Mouse (Mus musculus): ENCODE data around the gene Them4. TPM values are rescaled to one million over a fixed set of nuclear protein-coding genes. Genes with fewer than 3 reads are reported as not detected.

Them4 gene
- polyA plus RNA-seq, 1 experiment from 2014 or later = 20.2 TPM

DNA sequence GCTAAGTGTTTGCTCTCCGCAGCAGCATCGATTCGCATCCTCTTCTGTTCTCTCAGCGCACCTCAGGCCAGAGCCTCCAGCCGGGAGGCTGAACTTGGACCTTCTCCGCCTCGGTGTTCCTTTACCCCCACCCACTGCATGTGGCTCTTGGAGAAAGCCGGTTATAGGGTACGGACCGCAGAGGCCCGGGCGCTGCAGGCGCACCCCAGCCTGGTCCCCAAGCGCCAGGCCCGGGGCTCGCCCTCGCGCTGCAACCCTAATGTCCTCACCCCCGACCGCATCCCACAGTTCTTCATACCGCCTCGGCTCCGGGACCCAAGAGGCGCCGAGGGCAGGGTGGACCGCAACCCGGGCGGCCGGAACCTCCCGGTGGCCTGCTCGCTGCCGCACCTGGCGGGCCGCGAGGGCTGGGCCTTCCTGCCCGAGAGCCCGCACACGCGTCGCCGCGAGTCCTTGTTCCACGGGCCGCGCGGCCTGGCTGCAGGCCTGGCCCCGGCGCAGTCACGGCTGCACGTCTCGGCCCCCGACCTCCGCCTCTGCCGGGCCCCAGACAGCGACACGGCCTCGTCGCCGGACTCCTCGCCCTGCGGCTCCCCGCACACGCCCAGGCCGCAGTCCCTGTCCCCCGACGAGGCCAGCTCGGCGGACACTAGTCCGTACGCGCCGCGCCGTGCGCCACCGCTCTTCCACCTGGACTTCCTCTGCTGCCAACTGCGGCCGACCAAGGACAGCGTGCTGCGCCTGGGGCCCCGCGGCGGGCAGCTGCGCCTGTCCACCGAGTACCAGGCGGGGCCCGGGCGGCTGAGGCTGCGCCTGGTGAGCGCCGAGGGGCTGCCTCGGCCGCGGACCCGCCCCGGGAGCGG lies 53.6 kb downstream of the Them4 start:
- ATAC-seq (replicated peaks; ENCODE audit: low FRiP score, low read depth) (peak; percentile 57), DNase-seq (ENCODE audit: low spot score) (peak; percentile 49)
- Histone ChIP-seq H3K27me3 (ENCODE audit: insufficient read depth, low read length) (peaks cover 10% of the 10 kb centered on the region; the same call in 1 of the 2 replicates), H3K27ac (no peak overlapping the region), H3K9me3 (replicated peaks; ENCODE audit: low read length) (no peaks in the 10 kb centered on the region), H3K4me2 (ENCODE audit: low read length) (peak overlapping the region; percentile 93), H3K36me3 (ENCODE audit: insufficient read depth, low read length) (no peaks in the 10 kb centered on the region), H3K4me3 (replicated peaks; ENCODE audit: low read depth, low read length) (peak overlapping the region; percentile 47), H3K9ac (ENCODE audit: low read depth, low read length) (peak overlapping the region; percentile 70), H3K4me1 (replicated peaks; ENCODE audit: insufficient read depth, low read length) (peaks cover 12% of the 10 kb centered on the region; the same call in 1 of the 2 replicates)
- WGBS = 5% methylated on average over 95 of the region's 97 CpGs
- TF ChIP-seq CTCF (IDR thresholded peaks at IDR 0.05; ENCODE audit: low read depth) = no peak

DNA sequence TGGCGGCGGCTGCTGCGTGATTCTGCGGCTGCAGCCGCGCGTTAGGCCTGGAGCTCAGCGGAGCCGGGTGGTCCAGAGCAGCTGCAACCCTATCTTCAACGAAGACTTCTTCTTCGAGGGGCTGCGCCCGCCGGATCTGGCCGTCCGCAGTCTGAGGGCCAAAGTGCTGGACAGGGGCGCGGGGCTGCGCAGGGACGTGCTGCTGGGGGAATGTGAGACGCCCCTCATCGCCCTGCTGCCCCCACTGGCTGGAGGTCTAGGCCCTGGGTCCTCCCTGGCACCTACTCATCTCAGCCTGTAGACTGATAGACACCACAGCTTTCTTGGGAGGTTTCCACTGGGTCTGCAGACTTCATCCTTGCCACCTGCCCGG lies 54.3 kb downstream of the Them4 start:
- H3K4me2 ChIP-seq (ENCODE audit: low read length) = peak overlapping the region; percentile 93
- no peak for TF ChIP-seq CTCF (IDR thresholded peaks at IDR 0.05; ENCODE audit: low read depth)
- H3K27ac ChIP-seq = no peak overlapping the region
- H3K4me1 ChIP-seq (replicated peaks; ENCODE audit: insufficient read depth, low read length) = peaks cover 12% of the 10 kb centered on the region; the same call in 1 of the 2 replicates
- DNase-seq (ENCODE audit: low spot score) (no peak), ATAC-seq (replicated peaks; ENCODE audit: low FRiP score, low read depth) (peak; percentile 9; the same call in 1 of the 2 replicates)
- H3K9me3 ChIP-seq (replicated peaks; ENCODE audit: low read length) = no peaks in the 10 kb centered on the region
- H3K4me3 ChIP-seq (replicated peaks; ENCODE audit: low read depth, low read length) = peak overlapping the region; percentile 47
- peaks cover 10% of the 10 kb centered on the region; the same call in 1 of the 2 replicates for H3K27me3 ChIP-seq (ENCODE audit: insufficient read depth, low read length)
- peak overlapping the region; percentile 70 for H3K9ac ChIP-seq (ENCODE audit: low read depth, low read length)
- H3K36me3 ChIP-seq (ENCODE audit: insufficient read depth, low read length) = no peaks in the 10 kb centered on the region
- 5% methylated on average over 16 of the region's 23 CpGs for WGBS

DNA sequence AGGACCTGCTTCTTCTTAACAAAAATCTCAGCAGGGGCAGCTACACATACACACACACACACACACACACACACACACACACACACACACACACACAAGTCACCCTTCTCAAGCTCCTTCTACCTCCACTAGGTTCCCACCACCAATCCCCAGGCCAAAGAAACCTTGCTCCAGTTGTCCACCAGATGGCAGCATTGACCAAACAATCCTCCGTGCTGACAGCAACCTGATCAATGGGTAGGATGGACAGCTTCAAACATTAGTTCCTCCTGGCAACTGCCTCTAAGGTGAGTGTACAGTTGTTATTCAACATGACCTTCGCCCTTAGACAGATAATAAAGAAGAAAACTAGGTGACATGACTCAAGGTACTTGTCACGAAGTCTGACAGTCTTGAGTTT lies 56.9 kb downstream of the Them4 start:
- Histone ChIP-seq H3K4me1 (replicated peaks; ENCODE audit: insufficient read depth, low read length) (peaks cover 12% of the 10 kb centered on the region; the same call in 1 of the 2 replicates), H3K27ac (no peak overlapping the region), H3K4me2 (ENCODE audit: low read length) (no peak overlapping the region), H3K4me3 (replicated peaks; ENCODE audit: low read depth, low read length) (no peak overlapping the region), H3K9me3 (replicated peaks; ENCODE audit: low read length) (no peaks in the 10 kb centered on the region), H3K9ac (ENCODE audit: low read depth, low read length) (no peak overlapping the region), H3K27me3 (ENCODE audit: insufficient read depth, low read length) (peaks cover 10% of the 10 kb centered on the region; the same call in 1 of the 2 replicates), H3K36me3 (ENCODE audit: insufficient read depth, low read length) (no peaks in the 10 kb centered on the region)
- peak; percentile 93 for TF ChIP-seq CTCF (IDR thresholded peaks at IDR 0.05; ENCODE audit: low read depth)
- ATAC-seq (replicated peaks; ENCODE audit: low FRiP score, low read depth) (0 out of 2 replicates have a peak, but pooled peaks have one; percentile 14), DNase-seq (ENCODE audit: low spot score) (peak; percentile 85)
- 16% methylated on average over 3 of the region's 3 CpGs for WGBS

DNA sequence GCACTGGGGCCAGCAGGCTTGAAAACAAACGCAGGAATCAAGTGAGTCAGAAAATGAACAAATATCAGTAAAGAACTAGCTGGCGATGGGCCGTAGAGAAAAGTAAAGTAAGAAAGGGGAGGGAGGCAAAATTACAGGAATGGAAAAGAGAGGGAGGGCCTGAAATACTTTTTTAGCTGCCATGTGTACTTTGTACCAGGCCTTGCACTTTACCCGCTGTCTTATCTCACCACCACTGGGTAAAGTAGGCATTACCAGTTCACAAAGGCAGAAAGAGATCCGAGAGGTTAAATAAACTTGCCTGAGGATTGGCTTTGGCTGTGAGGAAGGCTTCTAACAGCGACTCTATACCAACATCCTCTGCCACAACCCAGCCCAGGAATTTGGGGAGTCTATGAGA lies 57.6 kb downstream of the Them4 start:
- WGBS = 77% methylated on average over 6 of the region's 6 CpGs
- peaks cover 10% of the 10 kb centered on the region; the same call in 1 of the 2 replicates for H3K27me3 ChIP-seq (ENCODE audit: insufficient read depth, low read length)
- no peak overlapping the region for H3K9ac ChIP-seq (ENCODE audit: low read depth, low read length)
- no peak overlapping the region for H3K27ac ChIP-seq
- DNase-seq (ENCODE audit: low spot score) (no peak), ATAC-seq (replicated peaks; ENCODE audit: low FRiP score, low read depth) (no peak)
- TF ChIP-seq CTCF (IDR thresholded peaks at IDR 0.05; ENCODE audit: low read depth) = no peak
- H3K4me1 ChIP-seq (replicated peaks; ENCODE audit: insufficient read depth, low read length) = peaks cover 12% of the 10 kb centered on the region; the same call in 1 of the 2 replicates
- H3K36me3 ChIP-seq (ENCODE audit: insufficient read depth, low read length) = no peaks in the 10 kb centered on the region
- H3K4me2 ChIP-seq (ENCODE audit: low read length) = no peak overlapping the region
- no peaks in the 10 kb centered on the region for H3K9me3 ChIP-seq (replicated peaks; ENCODE audit: low read length)
- H3K4me3 ChIP-seq (replicated peaks; ENCODE audit: low read depth, low read length) = no peak overlapping the region

DNA sequence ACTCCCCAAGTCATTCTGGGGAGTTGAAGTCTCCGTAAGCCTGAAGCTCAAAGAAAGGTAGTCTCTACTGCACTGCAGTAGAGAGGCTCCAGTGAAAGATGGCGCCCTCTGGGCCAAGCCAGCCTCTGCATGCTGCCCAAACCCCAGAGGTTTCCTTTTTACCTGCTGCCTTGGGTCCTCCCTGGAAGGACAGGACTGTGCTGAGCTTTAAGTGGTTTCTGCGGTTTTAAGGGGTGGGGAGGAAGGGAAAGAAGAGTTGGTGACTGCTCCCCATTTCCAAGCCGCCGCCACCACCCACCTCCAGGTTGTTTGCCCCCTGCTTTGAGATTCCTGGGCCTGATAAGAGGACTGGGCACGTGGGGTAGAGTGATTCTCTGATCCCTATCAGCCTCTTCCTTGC lies 58.7 kb downstream of the Them4 start:
- Histone ChIP-seq H3K4me2 (ENCODE audit: low read length) (no peak overlapping the region), H3K27me3 (ENCODE audit: insufficient read depth, low read length) (0 out of 2 replicates have a peak, but pooled peaks cover 5% of the 10 kb centered on the region), H3K9me3 (replicated peaks; ENCODE audit: low read length) (no peaks in the 10 kb centered on the region), H3K27ac (no peak overlapping the region), H3K9ac (ENCODE audit: low read depth, low read length) (no peak overlapping the region), H3K4me3 (replicated peaks; ENCODE audit: low read depth, low read length) (no peak overlapping the region), H3K36me3 (ENCODE audit: insufficient read depth, low read length) (no peaks in the 10 kb centered on the region), H3K4me1 (replicated peaks; ENCODE audit: insufficient read depth, low read length) (peaks cover 6% of the 10 kb centered on the region; the same call in 1 of the 2 replicates)
- WGBS = 63% methylated on average over 6 of the region's 6 CpGs
- DNase-seq (ENCODE audit: low spot score) = no peak
- no peak for TF ChIP-seq CTCF (IDR thresholded peaks at IDR 0.05; ENCODE audit: low read depth)
- ATAC-seq (replicated peaks; ENCODE audit: low FRiP score, low read depth) = no peak

DNA sequence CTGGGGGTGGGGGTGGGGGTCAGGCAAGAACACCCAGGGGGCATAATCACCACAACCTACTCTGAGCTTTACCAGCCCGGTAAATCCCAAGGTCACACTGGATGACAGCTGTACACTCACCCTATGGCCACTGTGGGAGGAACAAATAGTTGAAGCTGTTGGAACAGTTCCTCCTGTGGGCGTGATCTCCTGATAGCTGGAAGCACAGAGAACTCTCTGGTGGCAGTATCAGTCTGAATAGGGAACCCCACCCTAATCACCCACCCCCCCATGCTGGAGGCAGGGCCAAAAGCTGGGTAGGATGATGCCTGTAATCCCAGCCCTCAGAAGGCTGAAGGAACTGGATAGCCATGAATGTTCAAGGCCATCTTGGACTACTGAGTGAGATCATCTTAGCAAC lies 59.8 kb downstream of the Them4 start:
- no peak for DNase-seq (ENCODE audit: low spot score)
- Histone ChIP-seq H3K4me1 (replicated peaks; ENCODE audit: insufficient read depth, low read length) (no peaks in the 10 kb centered on the region; the same call in 1 of the 2 replicates), H3K36me3 (ENCODE audit: insufficient read depth, low read length) (no peaks in the 10 kb centered on the region), H3K4me3 (replicated peaks; ENCODE audit: low read depth, low read length) (no peak overlapping the region), H3K27ac (no peak overlapping the region), H3K4me2 (ENCODE audit: low read length) (no peak overlapping the region), H3K9me3 (replicated peaks; ENCODE audit: low read length) (no peaks in the 10 kb centered on the region), H3K9ac (ENCODE audit: low read depth, low read length) (no peak overlapping the region), H3K27me3 (ENCODE audit: insufficient read depth, low read length) (no peaks in the 10 kb centered on the region)
- ATAC-seq (replicated peaks; ENCODE audit: low FRiP score, low read depth) = no peak
- 52% methylated on average over 2 of the region's 2 CpGs for WGBS
- no peak for TF ChIP-seq CTCF (IDR thresholded peaks at IDR 0.05; ENCODE audit: low read depth)
